Mouse (Mus musculus) intestine, postnatal 0 days (tissue): Measurements from ENCODE around the gene Lhfp. TPM values are rescaled to one million over a fixed set of nuclear protein-coding genes. Genes with fewer than 3 reads are reported as not detected.

Experiments
- ATAC-seq: fragments of 200-750 bp; cut with Nextera tagmentation; 2 replicates; pipeline ENCODE4 v1.8.0; 2017; ENCODE audit warnings: mild to moderate bottlenecking, moderate TSS enrichment, moderate library complexity
- H3K27ac ChIP-seq: fragments of 300-500 bp; sonication (generic); 2 replicates; pipeline ENCODE4 v1.5.1; 2014; ENCODE audit warnings: mild to moderate bottlenecking, low read depth, low read length, moderate library complexity
- H3K27me3 ChIP-seq: fragments of 300-500 bp; sonication (generic); replicated peaks from 2 replicates; pipeline ENCODE4 v1.6.1; 2014; ENCODE audit warnings: low read length, mixed read lengths; ENCODE audit not compliant: control insufficient read depth, insufficient read depth
- H3K36me3 ChIP-seq: fragments of 300-500 bp; sonication (generic); 2 replicates; pipeline ENCODE4 v1.6.1; 2014; ENCODE audit warnings: mild to moderate bottlenecking, moderate library complexity; ENCODE audit not compliant: control insufficient read depth, insufficient read depth
- H3K4me1 ChIP-seq: fragments of 300-500 bp; sonication (generic); replicated peaks from 2 replicates; pipeline ENCODE4 v1.6.1; 2014; ENCODE audit warnings: antibody characterized with exemption, low read length, mixed read lengths; ENCODE audit not compliant: control insufficient read depth, insufficient read depth
- H3K4me2 ChIP-seq: fragments of 300-500 bp; sonication (generic); replicated peaks from 2 replicates; pipeline ENCODE4 v1.6.1; 2014; ENCODE audit warnings: low read depth, mild to moderate bottlenecking, moderate library complexity
- H3K4me3 ChIP-seq: fragments of 300-500 bp; sonication (generic); 2 replicates; pipeline ENCODE4 v1.5.1; 2014; ENCODE audit warnings: low read depth, low read length
- H3K9ac ChIP-seq: fragments of 300-500 bp; sonication (generic); 2 replicates; pipeline ENCODE4 v1.6.1; 2014; ENCODE audit warnings: mild to moderate bottlenecking, low read depth, low read length
- H3K9me3 ChIP-seq: fragments of 300-500 bp; sonication (generic); 2 replicates; pipeline ENCODE4 v1.6.1; 2016; ENCODE audit warnings: mixed run types; ENCODE audit not compliant: control insufficient read depth
- CTCF ChIP-seq: sonication (generic); IDR thresholded peaks from 2 replicates; pipeline ENCODE4 v1.5.1; 2016; ENCODE audit warnings: low read depth, mild to moderate bottlenecking, control low read depth, antibody characterized with exemption, moderate library complexity
- WGBS: fragments of 180-500 bp; shearing (Covaris S2); extraction: QIAGEN DNeasy Blood & Tissue Kit; methylation state at CpG from one replicate; pipeline ENCODE4 v1.1.7; 2014; 5-methylcytosine and 5-hydroxymethylcytosine counted together
- polyA plus RNA-seq: library from polyadenylated mRNA; unstranded; fragments of >200 nt; fragmentation: Nextera tagmentation; extraction: Ambion mirVana; gene quantifications from 2 replicates; pipeline ENCODE4 v1.2.1, GENCODE M21; 2015

Gene Lhfp
- polyA plus RNA-seq, 1 experiment from 2014 or later, result 30.2 TPM

- TF ChIP-seq CTCF, result no peak
- no peak overlapping the region for H3K9ac ChIP-seq
- no peak overlapping the region for H3K4me2 ChIP-seq
- no peak for ATAC-seq
- peaks cover 27% of the 10 kb centered on the region for H3K27me3 ChIP-seq
- no peak overlapping the region for H3K4me3 ChIP-seq
- H3K27ac ChIP-seq, result no peak overlapping the region
- H3K36me3 ChIP-seq, result no peaks in the 10 kb centered on the region
- no peaks in the 10 kb centered on the region for H3K4me1 ChIP-seq
- H3K9me3 ChIP-seq, result no peaks in the 10 kb centered on the region
- WGBS, result 88% methylated on average over 4 of the region's 4 CpGs
Observed at GRCm38 (mm10) chr3:53045697-53046096, 4.4 kb downstream of the Lhfp start.

- Histone ChIP-seq H3K4me2 (no peak overlapping the region), H3K27me3 (peaks cover 22% of the 10 kb centered on the region), H3K4me1 (no peaks in the 10 kb centered on the region), H3K36me3 (no peaks in the 10 kb centered on the region), H3K9ac (no peak overlapping the region), H3K9me3 (no peaks in the 10 kb centered on the region), H3K4me3 (no peak overlapping the region), H3K27ac (peak overlapping the region; percentile 21; the same call in 1 of the 2 replicates)
- ATAC-seq, result no peak
- WGBS, result 73% methylated on average over 6 of the region's 6 CpGs
- no peak for TF ChIP-seq CTCF
Observed at GRCm38 (mm10) chr3:53046371-53046770, 5.0 kb downstream of the Lhfp start.

- Histone ChIP-seq H3K36me3 (no peaks in the 10 kb centered on the region), H3K9ac (no peak overlapping the region), H3K4me2 (no peak overlapping the region), H3K27ac (no peak overlapping the region), H3K27me3 (no peaks in the 10 kb centered on the region), H3K4me3 (no peak overlapping the region), H3K9me3 (no peaks in the 10 kb centered on the region), H3K4me1 (peaks cover 3% of the 10 kb centered on the region; the same call in 1 of the 2 replicates)
- 67% methylated on average over 8 of the region's 8 CpGs for WGBS
- TF ChIP-seq CTCF, result no peak
- ATAC-seq, result no peak
Observed at GRCm38 (mm10) chr3:53052385-53052784, 11.1 kb downstream of the Lhfp start.

- no peak for ATAC-seq
- Histone ChIP-seq H3K27ac (no peak overlapping the region), H3K27me3 (no peaks in the 10 kb centered on the region), H3K4me3 (no peak overlapping the region), H3K4me2 (no peak overlapping the region), H3K9ac (no peak overlapping the region), H3K4me1 (peaks cover 3% of the 10 kb centered on the region; the same call in 1 of the 2 replicates), H3K9me3 (no peaks in the 10 kb centered on the region), H3K36me3 (no peaks in the 10 kb centered on the region)
- 65% methylated on average over 10 of the region's 10 CpGs for WGBS
- no peak for TF ChIP-seq CTCF
Observed at GRCm38 (mm10) chr3:53056430-53056829, 15.1 kb downstream of the Lhfp start.

GRCm38 (mm10) chr3:53059959-53060358, 18.6 kb downstream of the Lhfp start:
- Histone ChIP-seq H3K4me1 (no peaks in the 10 kb centered on the region), H3K27ac (no peak overlapping the region), H3K27me3 (no peaks in the 10 kb centered on the region), H3K36me3 (no peaks in the 10 kb centered on the region), H3K4me3 (no peak overlapping the region), H3K9me3 (no peaks in the 10 kb centered on the region), H3K4me2 (no peak overlapping the region), H3K9ac (no peak overlapping the region)
- no peak for ATAC-seq
- 63% methylated on average over 2 of the region's 2 CpGs for WGBS
- no peak for TF ChIP-seq CTCF

- H3K27me3 ChIP-seq, result no peaks in the 10 kb centered on the region
- H3K4me3 ChIP-seq, result no peak overlapping the region
- H3K4me1 ChIP-seq, result no peaks in the 10 kb centered on the region
- WGBS, result 40% methylated on average over 13 of the region's 13 CpGs
- no peak overlapping the region for H3K27ac ChIP-seq
- no peaks in the 10 kb centered on the region for H3K9me3 ChIP-seq
- no peaks in the 10 kb centered on the region for H3K36me3 ChIP-seq
- no peak for TF ChIP-seq CTCF
- no peak overlapping the region for H3K4me2 ChIP-seq
- no peak overlapping the region for H3K9ac ChIP-seq
- no peak for ATAC-seq
Observed at GRCm38 (mm10) chr3:53063423-53064147, 22.3 kb downstream of the Lhfp start.
